Mouse (Mus musculus) brain, embryonic 14.5 days (tissue): ENCODE measurements around the gene Cacng1. TPM values are rescaled to one million over a fixed set of nuclear protein-coding genes. Genes with fewer than 3 reads are reported as not detected.

Experiments used
- DNase-seq: peaks from one replicate; pipeline ENCODE4 v3.0.0-alpha.2; 2011; ENCODE audit warnings: low read depth
- CTCF ChIP-seq: fragments of 200-500 bp; IDR thresholded peaks from 2 replicates; pipeline ENCODE4 v1.5.1; 2012; ENCODE audit warnings: inconsistent platforms, mild to moderate bottlenecking, moderate library complexity, borderline replicate concordance; ENCODE audit not compliant: insufficient read depth, insufficient read length; ENCODE audit errors: extremely low read depth
- POLR2A ChIP-seq: fragments of 200-500 bp; IDR thresholded peaks from 2 replicates; pipeline ENCODE4 v1.6.1; 2012; ENCODE audit warnings: mild to moderate bottlenecking, inconsistent platforms, borderline replicate concordance; ENCODE audit not compliant: poor library complexity, insufficient read depth, insufficient read length, severe bottlenecking; ENCODE audit errors: extremely low read depth
- polyA plus RNA-seq: library from polyadenylated mRNA; depleted of rRNA; stranded (reverse); fragments of >200 nt; gene quantifications from 2 replicates; pipeline ENCODE4 v1.2.3, GENCODE M21; 2012

The Cacng1 gene
- polyA plus RNA-seq, 1 experiment: 1.8 TPM

DNA sequence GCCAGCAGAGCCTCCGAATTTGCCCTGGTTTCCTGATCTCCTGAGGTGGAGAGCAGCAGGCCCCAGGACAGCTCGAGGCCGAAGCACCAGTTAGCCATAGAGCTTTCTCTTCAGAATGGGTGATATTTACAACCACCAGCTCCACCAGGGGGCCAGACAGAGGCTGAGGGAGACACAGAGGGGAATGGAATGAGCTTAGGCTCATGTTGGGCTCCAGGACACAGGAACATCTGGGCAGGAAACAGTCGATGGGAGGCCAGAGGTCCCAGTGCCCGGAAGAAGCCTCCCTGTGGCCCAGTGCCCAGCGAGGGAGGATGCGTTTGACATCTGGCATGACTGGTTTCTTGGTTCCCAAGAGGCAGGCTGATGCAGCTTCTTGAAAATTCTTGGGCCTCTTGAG, 17.8 kb upstream of the Cacng1 start:
- DNase-seq: no peak
- no peak for TF ChIP-seq CTCF
- TF ChIP-seq POLR2A: no peak

DNA sequence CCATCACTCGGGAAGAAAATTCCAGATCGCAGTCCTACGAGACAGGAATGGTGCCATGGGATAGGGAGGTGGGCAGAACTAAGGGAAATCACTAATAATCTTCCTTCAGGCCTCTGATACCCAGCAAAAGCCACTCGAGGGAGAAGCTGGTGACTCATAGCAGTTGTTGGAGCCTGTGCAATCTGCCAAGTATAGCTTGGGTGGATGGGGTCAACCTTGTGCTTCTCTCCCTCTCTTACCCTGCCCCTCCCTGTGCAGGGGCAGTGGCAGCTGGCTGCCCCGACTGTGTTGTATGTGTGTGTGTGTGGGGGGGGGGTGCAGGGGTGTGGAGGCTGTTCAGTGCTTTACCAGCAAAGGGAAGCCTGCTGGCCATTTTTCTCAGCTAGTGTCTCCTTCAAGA, 15.2 kb upstream of the Cacng1 start:
- TF ChIP-seq POLR2A (no peak), CTCF (no peak)
- DNase-seq: no peak

DNA sequence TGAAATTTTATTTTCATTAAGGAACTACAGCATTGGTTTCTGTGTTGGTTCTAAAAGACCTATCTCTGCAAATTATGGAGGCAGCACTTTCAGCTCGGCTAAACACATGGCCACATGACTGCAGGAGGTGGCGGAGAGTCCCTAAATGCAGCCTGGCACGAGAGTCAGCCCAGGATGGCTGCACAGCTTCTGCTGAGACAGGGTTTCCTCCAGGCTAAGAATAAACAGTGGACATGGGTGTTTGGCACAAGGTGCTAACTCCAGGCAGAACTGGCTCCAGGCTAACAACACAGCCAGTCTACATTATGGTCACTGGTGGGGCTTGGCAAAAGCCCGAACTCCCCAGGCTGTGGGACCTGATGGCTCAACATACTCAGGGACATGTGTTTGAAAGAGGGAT, 14.6 kb upstream of the Cacng1 start:
- no peak for DNase-seq
- TF ChIP-seq CTCF (no peak), POLR2A (no peak)

DNA sequence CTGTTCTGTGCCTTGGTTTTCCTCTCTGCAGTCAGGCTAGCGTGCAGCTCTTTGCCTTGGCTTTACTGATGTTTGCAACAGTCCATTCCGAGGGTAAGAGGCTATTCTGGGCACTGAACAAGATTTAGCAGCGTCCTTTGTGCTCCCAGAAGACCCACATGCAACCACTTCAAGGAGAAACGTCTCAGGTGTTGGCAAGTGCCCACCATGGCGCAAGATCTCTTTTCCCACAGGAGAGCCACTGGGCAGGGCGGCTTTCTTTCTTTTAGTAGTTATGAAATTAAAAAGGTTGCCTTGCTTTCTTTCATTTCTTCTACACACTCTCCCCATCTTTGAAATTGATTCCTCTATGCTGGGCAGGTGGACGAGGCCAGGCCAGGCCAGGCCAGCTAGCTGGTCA, 12.8 kb upstream of the Cacng1 start:
- DNase-seq: no peak
- no peak for TF ChIP-seq CTCF
- no peak for TF ChIP-seq POLR2A

DNA sequence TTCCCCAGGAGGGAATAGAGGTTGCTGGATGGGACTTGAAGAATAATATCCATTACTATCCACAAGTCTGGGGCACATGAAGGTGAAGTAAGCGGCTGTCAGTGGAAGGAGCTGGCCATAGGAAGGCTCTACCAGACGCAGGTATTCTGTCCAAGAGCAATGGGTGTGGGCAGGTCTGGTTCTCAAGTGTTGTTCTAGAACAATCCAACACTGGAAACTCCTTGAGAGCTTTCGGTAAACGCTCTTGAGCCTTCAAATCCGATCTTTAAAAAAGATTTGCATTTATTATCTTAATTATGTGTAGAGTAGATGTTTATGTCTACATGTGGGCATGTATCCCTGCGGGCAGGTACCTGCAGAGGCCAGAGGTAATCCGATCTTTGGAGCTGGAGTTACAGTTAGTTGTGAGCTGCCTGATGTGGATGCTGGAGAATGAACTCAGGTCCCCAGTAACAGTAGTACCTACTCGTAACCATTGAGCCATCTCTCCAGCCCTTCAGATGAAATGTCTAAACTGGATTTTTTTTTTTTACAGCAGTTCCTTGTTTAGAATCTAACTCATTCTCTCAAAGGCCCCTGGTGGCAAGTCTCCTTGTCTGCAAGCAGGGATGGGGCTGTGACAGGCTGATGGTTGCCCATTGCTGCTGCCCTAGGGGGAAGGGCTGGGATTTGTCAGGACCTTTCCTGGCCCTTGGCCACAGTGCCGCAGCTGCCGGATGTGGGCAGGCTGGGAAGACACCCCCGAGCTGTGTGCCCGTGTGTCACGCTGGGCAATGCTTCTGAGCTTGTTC, 11.9 kb upstream of the Cacng1 start:
- DNase-seq: peak; percentile 43
- TF ChIP-seq POLR2A (no peak), CTCF (no peak)

DNA sequence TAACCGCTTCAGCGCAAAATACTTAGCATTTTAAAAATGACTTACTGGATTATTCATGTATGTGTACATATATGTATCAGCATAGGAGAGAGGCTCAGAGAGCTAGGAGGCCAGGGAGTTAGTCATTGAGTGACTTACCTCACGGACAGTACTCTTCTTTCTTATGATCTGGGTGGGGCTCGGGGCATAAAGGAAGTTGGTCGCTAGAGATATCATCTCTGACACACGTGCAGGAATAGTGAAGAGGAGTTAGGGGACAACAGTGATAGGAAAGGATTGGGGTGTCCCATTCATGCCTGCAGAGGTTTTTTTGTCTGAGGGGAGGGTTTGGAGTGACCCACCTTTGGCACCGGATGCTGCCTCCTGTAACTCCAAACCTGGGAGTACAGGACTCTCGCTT, 8.3 kb upstream of the Cacng1 start:
- no peak for DNase-seq
- TF ChIP-seq CTCF (no peak), POLR2A (no peak)

DNA sequence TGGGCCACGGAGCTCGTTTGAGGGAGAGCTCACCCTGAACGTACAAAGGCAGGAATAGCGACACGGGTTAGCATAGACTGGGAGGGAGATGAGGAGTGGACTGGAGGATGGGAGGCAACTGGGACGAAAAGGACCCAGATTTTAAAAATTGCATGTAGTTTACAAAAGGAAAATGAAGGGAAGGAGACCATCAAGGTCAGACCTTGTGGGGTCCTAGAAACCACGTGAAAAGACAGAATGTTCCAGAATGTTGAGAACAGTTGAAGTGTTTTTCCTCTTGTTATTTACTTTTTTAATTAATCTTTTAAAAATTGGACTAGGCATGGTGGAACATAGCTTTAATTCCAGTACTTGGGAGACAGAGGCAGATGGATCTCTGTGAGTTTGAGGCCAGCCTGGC, 4.7 kb upstream of the Cacng1 start:
- no peak for TF ChIP-seq POLR2A
- no peak for TF ChIP-seq CTCF
- no peak for DNase-seq

DNA sequence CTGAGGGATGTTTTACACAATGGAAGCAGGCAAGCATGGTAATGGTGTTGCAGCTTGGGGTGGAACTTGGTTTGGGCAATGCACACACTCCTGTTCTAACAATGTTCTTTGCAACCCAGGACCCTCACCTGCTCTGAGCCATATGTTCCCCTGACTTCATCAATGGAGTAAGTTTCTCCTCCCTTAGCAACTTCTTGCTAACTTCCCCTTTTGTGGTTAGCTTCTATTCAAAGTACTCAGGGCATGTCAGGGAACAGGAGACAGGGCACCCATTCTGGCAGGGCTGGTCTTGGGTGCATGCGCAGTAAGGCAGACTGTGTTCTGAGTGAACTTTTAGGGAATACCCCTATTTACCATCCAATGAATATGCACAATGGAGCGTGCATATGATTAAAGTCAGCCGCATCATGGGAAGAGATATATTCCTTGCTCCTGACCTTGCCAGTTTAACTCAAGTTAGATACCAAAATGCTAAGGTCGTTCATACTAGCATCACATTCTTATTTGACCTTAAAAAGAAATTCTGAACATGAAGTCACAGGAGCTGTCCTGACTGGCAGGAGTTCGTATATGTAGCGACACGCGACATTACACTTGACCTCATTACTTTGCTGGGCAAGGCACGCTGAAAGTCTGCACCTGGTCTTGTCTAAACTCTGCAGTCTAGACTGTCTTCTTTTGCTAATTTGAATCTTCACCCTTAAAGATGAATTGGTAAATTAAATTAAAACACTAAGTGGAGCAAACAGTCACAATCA, 4.1 kb upstream of the Cacng1 start:
- TF ChIP-seq CTCF (no peak), POLR2A (no peak)
- no peak for DNase-seq

DNA sequence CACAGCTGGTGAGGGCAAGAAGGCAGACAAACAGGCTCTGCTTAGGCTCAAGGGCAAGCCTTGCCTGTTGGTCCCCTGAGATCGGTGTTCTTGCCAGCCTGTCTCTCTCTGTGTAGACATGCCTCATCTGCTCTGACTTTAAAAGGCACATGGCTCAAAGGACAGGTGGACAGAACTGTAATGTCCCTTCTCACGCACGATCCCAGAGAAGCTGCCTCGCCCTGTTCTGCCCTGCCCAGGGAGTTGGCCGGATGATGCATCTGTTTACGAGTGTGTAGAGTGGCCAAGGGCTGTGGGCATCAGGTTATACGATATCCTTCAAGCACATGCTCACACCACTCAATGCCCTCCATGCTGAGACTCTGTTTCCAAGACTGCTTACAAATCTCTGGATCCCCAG, 2.0 kb downstream of the Cacng1 start:
- TF ChIP-seq POLR2A (no peak), CTCF (no peak)
- no peak for DNase-seq

DNA sequence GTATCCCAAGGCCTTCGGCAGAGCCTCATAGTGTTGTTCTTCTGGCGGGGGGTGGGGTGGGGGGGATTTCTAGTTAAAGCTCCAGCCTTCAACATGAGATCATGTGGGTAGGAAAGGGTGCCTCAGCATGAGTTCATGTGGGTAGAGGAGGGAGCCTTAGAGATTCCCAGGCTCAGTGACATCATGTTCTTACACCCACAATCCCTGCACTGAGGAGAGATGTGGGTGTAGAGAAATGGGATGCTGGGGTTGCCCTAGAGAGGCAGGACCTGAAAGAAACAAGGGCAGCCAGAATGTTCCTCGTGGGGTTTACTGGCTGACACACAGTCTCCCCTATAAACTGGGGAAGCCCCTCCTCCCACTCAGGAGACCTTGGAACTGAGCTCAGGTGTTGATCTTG, 5.9 kb downstream of the Cacng1 start:
- TF ChIP-seq POLR2A (no peak), CTCF (no peak)
- no peak for DNase-seq

DNA sequence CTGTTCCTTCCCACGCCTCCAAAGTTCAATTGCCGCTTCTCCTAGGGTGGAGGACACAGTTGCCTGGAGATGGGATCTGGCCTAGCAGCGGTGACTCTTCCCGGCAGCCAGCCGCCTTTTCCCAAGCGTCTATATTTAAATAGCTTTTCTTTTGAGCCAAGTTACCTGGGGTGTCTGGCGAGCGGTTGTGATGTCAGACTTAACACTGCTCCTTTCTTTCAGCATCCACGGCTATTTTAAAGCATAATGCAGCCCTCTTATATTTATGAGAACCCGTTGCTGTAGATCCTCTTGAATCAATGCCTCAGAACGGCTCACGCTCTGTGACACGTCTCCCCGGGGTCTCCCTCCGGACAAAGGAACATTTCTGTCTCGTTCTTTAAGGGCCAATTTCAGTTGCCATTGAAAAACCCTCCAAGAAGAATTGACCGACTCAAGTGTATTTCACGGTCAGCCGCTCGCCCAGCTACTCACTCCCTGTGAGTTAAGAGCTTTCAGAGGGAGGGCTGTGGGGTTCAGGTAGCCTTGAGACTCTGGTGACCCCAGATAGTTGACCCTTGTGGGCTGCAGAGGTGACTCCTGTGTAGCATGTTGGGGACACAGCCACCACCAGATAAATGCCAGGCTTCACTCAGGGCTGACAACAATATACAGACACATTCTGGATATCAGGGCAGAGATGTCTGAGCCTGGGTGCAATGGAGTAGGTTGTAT, 8.3 kb downstream of the Cacng1 start:
- TF ChIP-seq CTCF: no peak
- no peak for TF ChIP-seq POLR2A
- peak; percentile 79 for DNase-seq
